Mouse (Mus musculus) bone marrow, adult 2 months (tissue): Measurements from ENCODE around the gene Ppm1l.

Experiments used
- CTCF ChIP-seq: fragments of 200-500 bp; IDR thresholded peaks from 2 replicates; pipeline ENCODE4 v1.5.1; 2011; ENCODE audit warnings: low read length, control low read depth; ENCODE audit not compliant: control insufficient read depth, insufficient read depth
- POLR2A ChIP-seq: fragments of 200-500 bp; IDR thresholded peaks from 2 replicates; pipeline ENCODE4 v1.6.1; 2011; ENCODE audit warnings: low read depth, mild to moderate bottlenecking, control low read depth, low read length, borderline replicate concordance; ENCODE audit not compliant: control insufficient read depth

- TF ChIP-seq CTCF (no peak), POLR2A (no peak)
These were observed 232.9 kb downstream of the Ppm1l start for GRCm38 (mm10) chr3:69549602-69550001.
